In genomic region chr11:67638401-67638800, GRCm38 (mm10) we compare ENCODE assay signal across 26 mouse cellular contexts. TPM values are rescaled to one million over a fixed set of nuclear protein-coding genes. Genes with fewer than 3 reads are reported as not detected.
DNase-seq lines count a peak whose midpoint lies in the region; ATAC-seq lines count a peak whose summit lies in the region.
"Had no signal": no experiment of that assay in that cellular context is flagged by ENCODE, and none has a peak within 500 bp of the region (broad histone marks: within the 10 kb centered on the region; RNA-seq: fewer than 3 reads in every experiment).

No protein-coding gene starts in this region.

- H3K27ac ChIP-seq in hindbrain, embryonic 16.5 days (ENCODE audit: low read depth, low read length), result no peak overlapping the region
- no peak overlapping the region for H3K27ac ChIP-seq in hindbrain, embryonic 12.5 days
- H3K27ac ChIP-seq: embryonic facial prominence, embryonic 12.5 days; forebrain, embryonic 12.5 days; hindbrain, embryonic 15.5 days had no signal

- H3K4me2 ChIP-seq in hindbrain, embryonic 16.5 days (ENCODE audit: low read length), result no peak overlapping the region
- no peak overlapping the region for H3K4me2 ChIP-seq in hindbrain, embryonic 12.5 days (replicated peaks)
- H3K4me2 ChIP-seq: embryonic facial prominence, embryonic 12.5 days; forebrain, embryonic 12.5 days; heart, embryonic 12.5 days; hindbrain, embryonic 15.5 days had no signal

- 0 out of 2 replicates have a peak, but pooled peaks have one; percentile 24 for ATAC-seq in hindbrain, embryonic 16.5 days
- no peak for ATAC-seq in hindbrain, embryonic 12.5 days (ENCODE audit: low FRiP score)
- ATAC-seq: forebrain, embryonic 16.5 days had no signal

- H3K4me3 ChIP-seq in hindbrain, embryonic 16.5 days (ENCODE audit: low read length), result no peak overlapping the region
- H3K4me3 ChIP-seq in hindbrain, embryonic 12.5 days, result no peak overlapping the region
- H3K4me3 ChIP-seq: embryonic facial prominence, embryonic 12.5 days; forebrain, embryonic 12.5 days; heart, embryonic 12.5 days; hindbrain, embryonic 15.5 days had no signal

- intact Hi-C loops in heart, postnatal 10 days (cut with DNase I), result no loop called here

- no peaks in the 10 kb centered on the region for H3K27me3 ChIP-seq in hindbrain, embryonic 16.5 days (replicated peaks; ENCODE audit: control insufficient read depth, insufficient read depth, low read length)
- no peaks in the 10 kb centered on the region for H3K27me3 ChIP-seq in hindbrain, embryonic 12.5 days
- H3K27me3 ChIP-seq: embryonic facial prominence, embryonic 12.5 days; forebrain, embryonic 12.5 days; heart, embryonic 12.5 days; hindbrain, embryonic 15.5 days had no signal

- H3K36me3 ChIP-seq in hindbrain, embryonic 16.5 days (ENCODE audit: control insufficient read depth, insufficient read depth, low read length), result no peaks in the 10 kb centered on the region
- H3K36me3 ChIP-seq in hindbrain, embryonic 12.5 days, result no peaks in the 10 kb centered on the region
- H3K36me3 ChIP-seq: embryonic facial prominence, embryonic 12.5 days; forebrain, embryonic 12.5 days; heart, embryonic 12.5 days; hindbrain, embryonic 15.5 days had no signal

- no peaks in the 10 kb centered on the region for H3K9me3 ChIP-seq in hindbrain, embryonic 16.5 days (ENCODE audit: control insufficient read depth, low read length)
- H3K9me3 ChIP-seq in hindbrain, embryonic 12.5 days (replicated peaks), result no peaks in the 10 kb centered on the region
- H3K9me3 ChIP-seq: embryonic facial prominence, embryonic 12.5 days; forebrain, embryonic 12.5 days; heart, embryonic 12.5 days; hindbrain, embryonic 15.5 days had no signal

- peaks cover 3% of the 10 kb centered on the region for H3K4me1 ChIP-seq in hindbrain, embryonic 16.5 days (ENCODE audit: control insufficient read depth, insufficient read depth, low read depth, low read length)
- H3K4me1 ChIP-seq in hindbrain, embryonic 12.5 days, result no peaks in the 10 kb centered on the region

- peak; percentile 79 to 88 for DNase-seq in adrenal gland, adult (ENCODE audit: inconsistent age in 2 of 2, low spot score in 1 of 2)
- no peak for DNase-seq in adrenal gland, adult 18-20 months (ENCODE audit: low spot score in 2 of 2)
- peak; percentile 79 for DNase-seq in NIH3T3 (ENCODE audit: low read depth)
- DNase-seq in adrenal gland, postnatal 25 days, result peak; percentile 21
- no peak for DNase-seq in urinary bladder, postnatal 14 days (ENCODE audit: low spot score)
- no peak for DNase-seq in heart, postnatal 10 days
- DNase-seq: cerebellum, adult 8-10 months; cerebellum, postnatal 14 days; embryo, embryonic 11 days; gastrocnemius, postnatal 10 days; heart, postnatal 36 days; kidney, adult 11 months; kidney, adult 9 months had no signal

- 55% methylated on average over 3 of the region's 3 CpGs for WGBS in hindbrain, embryonic 16.5 days
- 82% methylated on average over 3 of the region's 3 CpGs for WGBS in hindbrain, embryonic 12.5 days

- no peak overlapping the region for H3K9ac ChIP-seq in hindbrain, embryonic 16.5 days (ENCODE audit: low read depth, low read length)
- no peak overlapping the region for H3K9ac ChIP-seq in hindbrain, embryonic 12.5 days
- H3K9ac ChIP-seq: embryonic facial prominence, embryonic 12.5 days; forebrain, embryonic 12.5 days; heart, embryonic 12.5 days; hindbrain, embryonic 15.5 days had no signal

RNA-seq across cellular contexts. Expression of gene Rcvrn, which starts 56.7 kb away (rescaled TPM):
- under 1 TPM; 0.38 to 0.50 TPM for total RNA-seq in adrenal gland, adult 18-20 months (2021)
- polyA plus RNA-seq in hindbrain, embryonic 16.5 days (2015; fragmentation: Nextera tagmentation; extraction: Ambion mirVana), result not detected in 2 replicates
- not detected in 2 replicates for polyA plus RNA-seq in hindbrain, embryonic 12.5 days (2016; fragmentation: Nextera tagmentation; extraction: Ambion mirVana)
- total RNA-seq in adrenal gland, postnatal 25 days (2021), result not detected in 2 replicates
- not detected for total RNA-seq in heart, postnatal 10 days (2021)
- total RNA-seq: common myeloid progenitor, adult 5-6 weeks; gastrocnemius, postnatal 10 days; heart, adult 8-10 months; heart, postnatal 36 days had no signal
- polyA plus RNA-seq: C2C12; embryonic facial prominence, embryonic 12.5 days; forebrain, embryonic 12.5 days; forebrain, embryonic 16.5 days; gonadal fat pad, adult 2 months; heart, embryonic 12.5 days; heart, embryonic 16.5 days; hindbrain, embryonic 15.5 days; intestine, embryonic 14.5 days had no signal

Comparison
In these comparisons a context has a peak if more than half of its experiments do, and no peak if none do; other contexts are left out.
1. DNase-seq: peak in adrenal gland, adult (2 of 2), NIH3T3 (single experiment) and adrenal gland, postnatal 25 days (single experiment); none in adrenal gland, adult 18-20 months (0 of 2), urinary bladder, postnatal 14 days (single experiment) and heart, postnatal 10 days (0 of 2).